Mouse (Mus musculus) gastrocnemius, adult 8-10 months (tissue): ENCODE results near the gene Defb47. TPM values are rescaled to one million over a fixed set of nuclear protein-coding genes. Genes with fewer than 3 reads are reported as not detected.

ENCODE experiments used
- total RNA-seq, 4 experiments: library from RNA; stranded (reverse); gene quantifications; 2 replicates each; pipeline ENCODE4 v1.2.4; 2022

Gene Defb47
- total RNA-seq, 4 experiments from 2014 or later, result not detected

Other genes with a start within 250 kb of the Defb47 start
- gene Ints6, start 236.9 kb upstream of the Defb47 start, total RNA-seq, result 10 to 100 TPM; 11.3 to 16.8 (median 15.4) TPM
- gene Wdfy2, start 160.4 kb upstream of the Defb47 start, total RNA-seq, result 1 to 10 TPM; 5.9 to 6.4 (median 6.1) TPM
- gene Defb48, start 13.6 kb upstream of the Defb47 start, total RNA-seq, result not detected
- gene Defb43, start 13.7 kb downstream of the Defb47 start, total RNA-seq, result not detected
- not detected for gene Defb42, start 48.9 kb downstream of the Defb47 start, total RNA-seq
- gene Defb30, start 51.9 kb downstream of the Defb47 start, total RNA-seq, result not detected